Mouse (Mus musculus) hindbrain, embryonic 11.5 days (tissue): ENCODE results near the gene Nxpe2. TPM values are rescaled to one million over a fixed set of nuclear protein-coding genes. Genes with fewer than 3 reads are reported as not detected.
A peak's percentile ranks its signal among the peaks of the same experiment; 100 is the strongest.

Experiments used
- ATAC-seq: fragments of 200-750 bp; cut with Nextera tagmentation; 2 replicates; pipeline ENCODE4 v1.8.0; 2017; ENCODE audit warnings: mild to moderate bottlenecking, moderate TSS enrichment, moderate library complexity; ENCODE audit not compliant: low FRiP score
- DNase-seq: peaks from one replicate; pipeline ENCODE4 v3.0.0-alpha.2; 2015; ENCODE audit warnings: low spot score
- H3K27ac ChIP-seq: fragments of 300-500 bp; sonication (generic); 2 replicates; pipeline ENCODE4 v1.5.1; 2014; ENCODE audit warnings: mild to moderate bottlenecking, low read depth, low read length
- H3K27me3 ChIP-seq: fragments of 300-500 bp; sonication (generic); 2 replicates; pipeline ENCODE4 v1.6.1; 2014; ENCODE audit warnings: mild to moderate bottlenecking, low read length, moderate library complexity, mixed read lengths; ENCODE audit not compliant: control insufficient read depth, insufficient read depth
- H3K36me3 ChIP-seq: fragments of 300-500 bp; sonication (generic); 2 replicates; pipeline ENCODE4 v1.6.1; 2014; ENCODE audit warnings: mild to moderate bottlenecking, low read length, moderate library complexity, mixed read lengths; ENCODE audit not compliant: control insufficient read depth, insufficient read depth
- H3K4me1 ChIP-seq: fragments of 300-500 bp; sonication (generic); replicated peaks from 2 replicates; pipeline ENCODE4 v1.6.1; 2014; ENCODE audit warnings: low read length, mixed read lengths; ENCODE audit not compliant: control insufficient read depth, insufficient read depth
- H3K4me2 ChIP-seq: fragments of 300-500 bp; sonication (generic); replicated peaks from 2 replicates; pipeline ENCODE4 v1.6.1; 2014; ENCODE audit warnings: mild to moderate bottlenecking, low read depth, low read length
- H3K4me3 ChIP-seq: fragments of 300-500 bp; sonication (generic); 2 replicates; pipeline ENCODE4 v1.5.1; 2014; ENCODE audit warnings: low read depth, low read length
- H3K9ac ChIP-seq: fragments of 300-500 bp; sonication (generic); 2 replicates; pipeline ENCODE4 v1.6.1; 2014; ENCODE audit warnings: low read depth, low read length
- H3K9me3 ChIP-seq: fragments of 300-500 bp; sonication (generic); 2 replicates; pipeline ENCODE4 v1.6.1; 2016; ENCODE audit warnings: low read length; ENCODE audit not compliant: control insufficient read depth
- WGBS: fragments of 180-500 bp; shearing (Covaris S2); extraction: QIAGEN DNeasy Blood & Tissue Kit; methylation state at CpG from one replicate; pipeline ENCODE4 v1.1.7; 2014; 5-methylcytosine and 5-hydroxymethylcytosine counted together
- polyA plus RNA-seq: library from polyadenylated mRNA; unstranded; fragments of >200 nt; fragmentation: Nextera tagmentation; extraction: Ambion mirVana; gene quantifications from 2 replicates; pipeline ENCODE4 v1.2.1, GENCODE M21; 2014

Nxpe2 gene
- polyA plus RNA-seq, 1 experiment from 2014 or later: 0.85 TPM

DNA sequence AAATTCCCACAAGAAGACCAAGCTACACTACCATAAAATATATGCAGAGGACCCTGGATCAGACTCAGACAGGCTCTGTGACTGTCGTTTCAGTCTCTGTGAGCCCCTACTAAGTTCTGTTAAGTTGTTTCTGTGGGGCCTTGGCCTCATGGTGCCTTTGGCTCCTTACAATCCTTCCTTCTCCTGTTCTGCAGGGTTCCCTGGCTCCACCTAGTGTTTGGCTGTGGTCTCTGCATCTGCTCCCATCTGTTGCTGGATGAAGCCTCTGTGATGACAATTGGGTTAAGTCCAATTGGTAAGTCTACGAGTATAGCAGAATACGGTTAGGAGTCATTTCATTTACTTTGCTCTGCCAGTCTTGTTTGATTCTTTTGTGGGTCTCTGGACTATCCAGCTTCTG, 1.5 kb upstream of the Nxpe2 start:
- ATAC-seq (no peak), DNase-seq (peak; percentile 78)
- Histone ChIP-seq H3K4me3 (no peak overlapping the region), H3K27me3 (no peaks in the 10 kb centered on the region), H3K4me2 (no peak overlapping the region), H3K9ac (no peak overlapping the region), H3K36me3 (no peaks in the 10 kb centered on the region), H3K9me3 (no peaks in the 10 kb centered on the region), H3K4me1 (no peaks in the 10 kb centered on the region), H3K27ac (no peak overlapping the region)
- 54% methylated on average over 3 of the region's 3 CpGs for WGBS

GRCm38 (mm10) chr9:48354122-48354521, 868 bp upstream of the Nxpe2 start:
- ATAC-seq (no peak), DNase-seq (peak; percentile 19)
- H3K9me3 ChIP-seq: no peaks in the 10 kb centered on the region

DNA sequence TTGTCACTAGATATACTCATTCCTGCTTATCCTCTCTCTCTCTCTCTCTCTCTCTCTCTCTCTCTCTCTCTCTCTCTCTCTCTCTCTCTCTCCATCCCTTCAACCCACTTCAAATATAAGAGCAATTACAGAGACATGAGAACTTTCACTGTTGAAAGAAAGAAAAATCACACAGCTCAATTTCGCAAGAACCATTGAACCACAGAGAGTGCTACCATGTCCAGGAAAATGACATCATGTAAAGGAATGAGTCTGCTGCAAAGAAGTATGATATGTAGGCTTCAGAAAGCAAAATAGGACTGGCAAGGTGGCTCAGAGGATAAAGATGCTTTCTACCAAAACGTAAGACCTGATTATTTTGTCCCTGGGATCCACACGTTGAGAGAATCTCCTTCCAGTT, 7.4 kb downstream of the Nxpe2 start:
- 88% methylated on average over 3 of the region's 3 CpGs for WGBS

More at GRCm38 (mm10) chr9:48354122-48354521, 868 bp upstream of the Nxpe2 start:
- Histone ChIP-seq H3K9ac (no peak overlapping the region), H3K4me2 (no peak overlapping the region), H3K27ac (no peak overlapping the region), H3K4me3 (no peak overlapping the region), H3K27me3 (no peaks in the 10 kb centered on the region), H3K4me1 (no peaks in the 10 kb centered on the region), H3K36me3 (no peaks in the 10 kb centered on the region)
- 66% methylated on average over 4 of the region's 4 CpGs for WGBS

DNA sequence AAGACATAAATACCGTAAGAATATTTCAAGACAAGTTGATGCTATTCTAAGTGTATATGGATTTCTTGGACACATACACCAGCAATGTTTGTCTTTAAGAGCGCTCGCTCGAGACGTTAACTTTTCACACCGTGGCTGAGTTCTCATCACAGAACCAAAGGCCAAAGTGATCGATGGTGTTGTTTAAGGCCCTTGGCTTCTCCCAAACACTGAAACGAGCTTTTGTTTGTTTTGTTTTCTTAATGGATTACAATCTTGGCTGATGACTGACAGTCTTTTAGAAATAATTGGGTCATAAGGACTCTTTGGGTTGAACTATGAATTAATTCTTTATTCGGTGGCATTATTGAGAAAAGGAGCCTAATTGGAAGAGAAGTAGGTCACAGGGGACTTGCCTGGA, 7.8 kb downstream of the Nxpe2 start:
- Histone ChIP-seq H3K4me2 (no peak overlapping the region), H3K4me3 (no peak overlapping the region), H3K9ac (no peak overlapping the region), H3K9me3 (no peaks in the 10 kb centered on the region), H3K4me1 (no peaks in the 10 kb centered on the region), H3K27me3 (no peaks in the 10 kb centered on the region), H3K36me3 (no peaks in the 10 kb centered on the region), H3K27ac (no peak overlapping the region)
- DNase-seq (no peak), ATAC-seq (no peak)
- WGBS: 83% methylated on average over 9 of the region's 9 CpGs

More for the DNA sequence above, 7.4 kb downstream of the Nxpe2 start:
- no peak overlapping the region for H3K4me3 ChIP-seq
- no peak overlapping the region for H3K27ac ChIP-seq
- ATAC-seq: no peak
- H3K4me1 ChIP-seq: no peaks in the 10 kb centered on the region
- no peaks in the 10 kb centered on the region for H3K36me3 ChIP-seq
- H3K9me3 ChIP-seq: no peaks in the 10 kb centered on the region
- no peak overlapping the region for H3K4me2 ChIP-seq
- DNase-seq: no peak
- H3K9ac ChIP-seq: no peak overlapping the region
- no peaks in the 10 kb centered on the region for H3K27me3 ChIP-seq

DNA sequence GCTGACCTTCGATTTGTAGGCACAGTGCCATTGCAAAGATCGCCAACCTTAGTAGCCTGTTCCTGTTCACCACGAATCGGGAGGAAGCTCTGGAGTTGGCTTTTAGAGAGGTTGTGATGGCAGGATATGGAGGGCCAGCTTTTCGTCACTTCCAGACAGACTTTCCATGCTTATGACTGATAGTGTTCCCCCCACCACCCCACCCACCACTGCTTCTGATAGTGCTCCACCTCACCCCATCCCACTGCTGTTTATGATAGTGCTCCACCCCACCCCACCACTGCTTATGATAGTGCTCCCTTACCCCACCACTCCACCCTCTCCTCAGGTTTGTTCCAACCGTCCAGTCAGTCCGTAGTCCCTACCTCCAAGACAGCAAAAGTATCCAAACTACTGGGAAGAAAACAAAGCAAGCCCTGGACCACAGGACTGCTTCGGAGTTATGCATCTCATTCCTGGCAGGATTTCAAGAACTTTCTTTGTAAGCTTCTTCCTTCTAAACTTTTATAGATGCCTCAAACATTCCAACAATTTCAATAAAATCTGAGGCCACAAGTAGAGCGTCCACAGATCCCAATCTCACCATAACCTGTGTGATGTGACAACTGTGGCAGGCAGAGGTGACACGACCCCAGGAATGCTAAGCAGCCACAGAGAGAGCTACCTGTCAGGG, 12.4 kb downstream of the Nxpe2 start:
- no peak for ATAC-seq
- H3K27ac ChIP-seq: no peak overlapping the region
- 84% methylated on average over 10 of the region's 10 CpGs for WGBS

GRCm38 (mm10) chr9:48339563-48339962, 13.7 kb downstream of the Nxpe2 start:
- H3K4me3 ChIP-seq: no peak overlapping the region
- DNase-seq (no peak), ATAC-seq (no peak)
- no peaks in the 10 kb centered on the region for H3K9me3 ChIP-seq
- H3K4me1 ChIP-seq: no peaks in the 10 kb centered on the region
- no peak overlapping the region for H3K9ac ChIP-seq
- H3K27me3 ChIP-seq: no peaks in the 10 kb centered on the region
- no peak overlapping the region for H3K4me2 ChIP-seq
- 79% methylated on average over 5 of the region's 5 CpGs for WGBS
- H3K27ac ChIP-seq: no peak overlapping the region
- H3K36me3 ChIP-seq: no peaks in the 10 kb centered on the region

More for the DNA sequence above, 12.4 kb downstream of the Nxpe2 start:
- Histone ChIP-seq H3K9me3 (no peaks in the 10 kb centered on the region), H3K9ac (no peak overlapping the region), H3K4me3 (no peak overlapping the region), H3K27me3 (no peaks in the 10 kb centered on the region), H3K4me1 (no peaks in the 10 kb centered on the region), H3K4me2 (no peak overlapping the region), H3K36me3 (no peaks in the 10 kb centered on the region)
- DNase-seq: no peak

DNA sequence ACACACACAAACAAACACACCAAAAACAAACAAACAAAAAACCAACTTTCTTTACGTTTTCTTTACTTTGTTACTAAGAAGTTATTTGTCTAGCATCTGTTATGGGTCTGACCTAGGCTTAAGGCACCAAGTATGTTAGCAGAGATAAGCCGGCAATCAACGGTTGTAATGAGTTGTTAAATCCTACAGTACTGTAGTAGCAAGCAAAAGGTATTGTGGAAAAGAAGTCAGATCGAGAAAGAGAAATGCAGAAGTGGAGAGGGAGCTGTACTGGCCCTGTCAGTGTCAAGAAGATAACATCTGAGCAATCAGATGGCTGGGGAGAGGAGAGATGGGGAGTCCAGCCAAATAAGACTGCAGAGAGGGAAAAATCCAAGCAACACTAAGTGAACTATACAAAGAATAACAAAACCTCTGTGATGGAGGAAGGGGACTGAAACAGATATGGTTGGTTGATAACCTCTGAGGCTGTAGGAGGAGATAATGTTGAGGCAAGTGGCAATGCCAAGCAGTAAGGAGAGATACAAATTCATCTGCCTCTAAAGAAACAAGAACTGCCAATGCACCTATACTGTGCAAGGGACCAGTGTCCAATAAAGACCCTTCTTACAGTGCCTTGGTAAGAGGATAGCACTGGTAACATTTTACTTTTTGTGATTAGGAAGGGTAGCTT, 14.3 kb downstream of the Nxpe2 start:
- H3K9me3 ChIP-seq: no peaks in the 10 kb centered on the region
- H3K27ac ChIP-seq: no peak overlapping the region
- H3K9ac ChIP-seq: no peak overlapping the region
- H3K4me1 ChIP-seq: no peaks in the 10 kb centered on the region
- H3K4me2 ChIP-seq: no peak overlapping the region
- no peaks in the 10 kb centered on the region for H3K27me3 ChIP-seq
- DNase-seq: no peak
- ATAC-seq: no peak
- WGBS: 84% methylated on average over 4 of the region's 4 CpGs
- H3K4me3 ChIP-seq: no peak overlapping the region
- H3K36me3 ChIP-seq: no peaks in the 10 kb centered on the region

DNA sequence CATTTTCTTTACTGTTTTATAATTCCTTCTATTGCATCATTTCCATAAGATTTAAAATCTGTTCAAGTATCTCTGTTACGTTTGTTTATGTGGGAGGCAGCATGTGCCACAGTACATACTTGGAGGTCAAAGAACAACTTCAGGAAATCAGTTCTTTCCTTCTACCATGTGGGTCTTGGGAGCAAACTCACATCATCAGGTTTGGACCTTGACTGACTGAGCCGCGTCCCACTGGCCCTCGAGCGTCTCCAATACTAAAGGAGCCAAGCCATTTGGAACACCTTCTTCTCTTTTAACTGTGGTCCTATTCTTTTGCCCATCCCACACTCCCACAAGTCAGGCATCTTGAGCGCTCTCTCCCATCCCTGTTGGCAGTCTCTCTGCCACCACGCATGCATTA, 23.7 kb downstream of the Nxpe2 start:
- no peak for ATAC-seq
- H3K4me2 ChIP-seq: no peak overlapping the region
- H3K36me3 ChIP-seq: no peaks in the 10 kb centered on the region
- no peak overlapping the region for H3K27ac ChIP-seq
- WGBS: 96% methylated on average over 7 of the region's 7 CpGs
- 0 out of 2 replicates have a peak, but pooled peaks cover 2% of the 10 kb centered on the region for H3K27me3 ChIP-seq
- H3K4me1 ChIP-seq: no peaks in the 10 kb centered on the region
- DNase-seq: no peak
- H3K4me3 ChIP-seq: no peak overlapping the region
- no peak overlapping the region for H3K9ac ChIP-seq
- no peaks in the 10 kb centered on the region for H3K9me3 ChIP-seq

- ATAC-seq: no peak
- WGBS: 93% methylated on average over 9 of the region's 9 CpGs
- Histone ChIP-seq H3K27ac (no peak overlapping the region), H3K4me3 (no peak overlapping the region), H3K9me3 (no peaks in the 10 kb centered on the region), H3K9ac (no peak overlapping the region), H3K4me1 (no peaks in the 10 kb centered on the region), H3K4me2 (no peak overlapping the region), H3K36me3 (no peaks in the 10 kb centered on the region), H3K27me3 (0 out of 2 replicates have a peak, but pooled peaks cover 2% of the 10 kb centered on the region)
- DNase-seq: no peak
These were observed 26.9 kb downstream of the Nxpe2 start for GRCm38 (mm10) chr9:48326338-48326737.
